Mouse (Mus musculus): Measurements from ENCODE around the gene Foxred1. TPM values are rescaled to one million over a fixed set of nuclear protein-coding genes. Genes with fewer than 3 reads are reported as not detected.

Gene Foxred1
- total RNA-seq (2015) = 12.7 and 13.6 TPM in 2 replicates
- 42.8 and 44.8 TPM in 2 replicates for total RNA-seq (2017)

DNA sequence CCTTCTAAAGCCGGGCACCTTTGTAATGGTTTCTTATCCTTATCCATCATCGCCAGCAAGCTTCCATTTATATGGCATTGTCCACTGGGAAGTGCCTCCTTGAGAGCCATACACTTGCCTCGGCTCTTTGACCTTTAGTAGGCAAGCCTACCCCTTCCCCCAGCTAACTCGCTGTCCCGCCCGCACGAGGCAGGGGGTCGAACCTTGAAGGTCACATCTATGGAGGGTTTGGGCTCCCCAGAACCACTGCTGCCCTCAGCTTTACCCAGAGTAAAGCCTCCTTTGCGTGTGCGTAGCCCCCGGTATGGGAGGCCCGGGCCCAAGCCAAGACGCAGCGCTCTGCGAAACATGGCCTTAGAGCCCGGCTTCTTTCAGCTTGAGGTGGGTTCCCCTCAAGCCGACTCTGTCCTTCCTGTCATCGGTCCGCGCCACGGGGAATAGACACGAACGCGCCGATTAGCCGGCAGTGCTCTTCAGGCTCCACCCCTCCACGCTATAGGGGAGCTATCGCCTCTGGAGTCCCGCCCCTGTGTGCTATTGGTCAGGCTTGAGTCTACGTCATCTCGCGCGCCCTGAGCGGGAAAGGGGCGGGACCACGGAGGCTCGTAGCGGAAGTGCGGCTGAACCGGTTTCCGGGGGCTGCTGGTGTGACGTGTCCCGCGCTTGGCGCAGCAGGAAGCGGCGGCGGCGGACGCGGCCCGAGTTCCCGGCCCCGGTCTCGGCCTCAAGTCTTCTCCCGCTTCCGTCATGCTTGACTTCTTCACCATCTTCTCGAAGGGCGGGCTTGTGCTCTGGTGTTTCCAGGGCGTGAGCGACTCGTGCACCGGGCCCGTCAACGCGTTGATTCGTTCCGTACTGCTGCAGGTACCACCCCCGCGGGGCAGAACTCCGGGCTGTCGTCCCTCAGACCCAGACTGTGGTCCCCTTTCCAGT is at the start of gene Foxred1:
Foxred1 (minus strand) TSS at position 514 of the 933 bp plus-strand sequence.
- peak; percentile 94 for ATAC-seq (replicated peaks; ENCODE audit: poor library complexity)

DNA sequence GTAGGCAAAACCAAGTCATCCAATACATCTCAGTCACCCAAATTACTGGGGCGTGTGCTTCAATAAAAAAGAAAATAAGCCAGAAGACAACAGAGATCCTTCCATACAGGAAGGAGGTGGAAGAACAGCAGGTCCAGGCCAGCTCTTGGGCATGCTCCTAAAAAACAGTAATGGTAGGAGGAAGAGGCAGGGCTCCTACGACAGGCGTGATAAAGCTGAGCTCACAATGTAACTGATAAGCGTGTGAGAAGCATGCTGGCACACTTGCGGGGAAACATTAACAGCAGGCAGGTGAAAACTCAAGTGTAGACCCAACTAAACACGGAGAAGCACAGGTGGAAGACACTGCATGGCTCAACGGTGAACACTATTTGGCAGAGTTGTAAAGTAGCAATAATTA is 46.5 kb upstream of the Foxred1 start:
- ATAC-seq (replicated peaks; ENCODE audit: poor library complexity) = 0 out of 2 replicates have a peak, but pooled peaks have one; percentile 46

DNA sequence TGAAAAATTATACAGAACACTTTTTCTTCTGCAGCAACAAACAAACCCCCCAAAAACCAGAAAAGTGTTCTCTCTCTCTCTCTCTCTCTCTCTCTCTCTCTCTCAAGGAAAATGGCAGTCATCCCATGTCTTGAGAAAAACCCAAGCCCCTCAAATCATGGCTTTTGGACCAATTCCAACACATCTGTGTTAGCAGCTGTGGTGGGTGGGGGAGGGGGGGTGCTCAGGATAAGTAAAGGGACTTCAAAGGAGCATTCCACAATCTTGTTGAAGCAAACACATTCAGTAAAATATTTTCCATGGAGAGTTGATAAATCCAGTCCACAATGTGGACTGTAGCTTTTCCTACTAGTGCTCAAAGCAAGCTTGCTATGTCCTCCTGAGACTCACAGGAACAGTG is 38.6 kb upstream of the Foxred1 start:
- no peak for ATAC-seq (replicated peaks; ENCODE audit: poor library complexity)

DNA sequence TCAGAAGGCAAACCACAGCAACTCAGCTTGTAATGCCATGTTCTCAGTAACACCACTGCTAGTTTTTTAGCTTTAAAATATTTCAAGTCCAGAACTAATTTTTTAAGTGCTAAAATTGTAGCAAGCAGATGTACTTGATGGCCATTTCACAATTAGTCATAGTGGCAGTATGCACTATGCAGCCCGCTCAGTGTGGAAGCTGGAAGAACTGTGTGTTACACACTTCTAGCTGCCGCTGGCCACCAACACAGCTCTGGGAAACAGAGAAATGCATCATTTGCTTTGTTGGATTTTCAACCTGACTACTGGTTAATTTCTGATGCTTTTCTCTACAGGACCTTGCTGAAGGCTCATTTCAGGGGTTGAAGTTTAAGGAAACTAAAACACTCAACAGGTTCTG is 36.5 kb upstream of the Foxred1 start:
- no peak for ATAC-seq (replicated peaks; ENCODE audit: poor library complexity)

DNA sequence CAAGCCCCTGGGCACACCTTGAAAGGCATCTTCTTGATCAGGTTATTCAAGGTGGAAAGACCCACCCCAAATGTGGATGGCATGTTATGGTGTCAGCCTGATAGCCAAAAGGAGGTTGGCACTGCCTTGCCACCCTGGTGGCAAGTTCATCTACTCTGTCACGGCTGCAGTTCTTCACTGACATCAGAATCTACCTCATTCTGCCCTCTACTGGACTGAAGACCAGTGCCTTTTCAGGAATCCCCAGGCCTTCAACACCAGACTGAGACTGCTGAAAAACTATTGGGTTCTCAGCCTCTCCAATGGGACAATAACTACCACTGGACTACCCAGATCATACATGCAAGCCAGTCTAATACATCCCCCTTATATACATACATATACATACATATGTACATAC is 28.9 kb upstream of the Foxred1 start:
- ATAC-seq (replicated peaks; ENCODE audit: poor library complexity) = peak; percentile 31

DNA sequence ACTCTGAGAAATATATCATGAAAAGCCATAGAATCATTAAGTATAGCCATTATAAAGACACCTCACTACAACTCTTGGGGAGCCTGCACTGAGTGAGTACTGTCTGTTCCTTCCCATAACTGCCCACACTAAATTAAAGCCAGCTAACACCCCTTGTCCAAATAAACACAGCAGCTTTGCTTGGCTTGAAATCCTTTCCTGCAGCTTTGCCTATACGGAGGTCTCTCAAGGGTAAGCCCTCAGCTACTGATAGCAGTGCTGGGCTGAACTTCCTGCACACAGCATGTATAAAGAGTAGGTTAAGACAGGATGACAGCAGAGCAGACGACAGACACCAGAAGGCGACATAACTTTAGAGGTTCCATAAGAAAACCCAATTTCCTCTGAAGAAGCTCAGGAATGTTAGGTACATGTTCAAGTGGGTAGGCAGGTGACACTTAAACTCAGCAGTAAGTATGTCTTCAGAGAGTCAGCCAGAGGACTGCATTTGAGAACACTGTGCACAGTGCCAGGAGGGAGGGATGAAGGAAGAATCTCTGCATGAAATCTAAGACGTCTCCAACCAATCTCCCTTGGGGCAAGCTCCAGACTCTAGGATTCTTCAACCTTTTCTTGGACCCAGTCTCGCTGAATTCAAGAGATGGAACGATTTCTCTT is 28.2 kb upstream of the Foxred1 start:
- no peak for ATAC-seq (replicated peaks; ENCODE audit: poor library complexity)

DNA sequence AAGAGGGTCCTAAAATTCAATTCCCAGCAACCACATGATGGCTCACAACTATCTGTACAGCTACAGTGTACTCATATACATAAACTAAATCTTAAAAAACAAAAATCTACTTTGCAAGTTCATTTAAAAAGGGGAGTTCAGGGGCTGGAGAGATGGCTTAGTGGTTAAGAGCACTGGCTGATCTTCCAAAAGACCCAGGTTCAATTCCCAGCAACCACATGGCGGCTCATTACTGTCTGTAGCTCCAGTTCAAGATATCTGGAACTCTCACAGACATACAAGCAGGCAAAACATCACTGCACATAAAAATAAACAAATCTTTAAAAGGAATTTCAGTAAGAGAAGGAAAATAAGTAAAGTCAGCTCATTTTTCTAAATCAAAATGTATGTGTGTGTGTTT is 27.5 kb upstream of the Foxred1 start:
- no peak for ATAC-seq (replicated peaks; ENCODE audit: poor library complexity)

DNA sequence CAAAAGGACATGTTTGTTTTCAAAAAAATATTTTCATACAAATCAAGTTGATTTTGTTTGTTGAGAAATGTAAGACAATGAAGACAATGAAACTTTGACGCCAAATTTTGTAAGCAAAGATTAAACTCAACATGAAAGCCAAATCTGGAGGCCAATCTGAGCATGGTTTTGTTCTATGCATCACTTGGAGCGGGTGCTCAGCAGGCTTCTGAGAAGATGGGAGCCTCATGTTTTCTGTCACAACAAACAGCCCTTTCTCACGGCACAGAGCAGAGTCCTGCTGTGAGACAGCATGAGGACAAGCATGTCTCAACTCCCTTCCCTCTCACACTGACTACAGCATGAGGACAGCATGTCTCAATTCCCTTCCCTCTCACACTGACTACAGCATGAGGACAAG is 25.1 kb upstream of the Foxred1 start:
- no peak for ATAC-seq (replicated peaks; ENCODE audit: poor library complexity)

DNA sequence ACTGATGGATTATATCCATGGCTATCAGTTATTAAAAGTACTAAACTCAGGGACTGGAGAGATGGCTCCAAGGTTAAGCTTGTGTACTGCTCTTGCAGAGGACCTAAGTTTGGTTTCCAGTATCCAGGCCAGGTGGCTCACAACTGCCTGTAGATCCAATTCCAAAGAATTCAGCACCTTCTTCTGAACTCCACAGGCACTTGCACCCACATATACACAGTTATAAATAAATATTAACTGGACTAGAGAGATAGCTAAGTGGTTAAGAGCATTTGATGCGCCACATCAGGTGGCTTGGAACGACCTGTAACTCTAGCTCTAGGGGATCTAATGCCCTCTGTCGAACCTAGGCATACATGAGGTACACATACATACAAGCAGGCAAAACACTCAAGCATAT is 17.8 kb upstream of the Foxred1 start:
- ATAC-seq (replicated peaks; ENCODE audit: poor library complexity) = no peak

DNA sequence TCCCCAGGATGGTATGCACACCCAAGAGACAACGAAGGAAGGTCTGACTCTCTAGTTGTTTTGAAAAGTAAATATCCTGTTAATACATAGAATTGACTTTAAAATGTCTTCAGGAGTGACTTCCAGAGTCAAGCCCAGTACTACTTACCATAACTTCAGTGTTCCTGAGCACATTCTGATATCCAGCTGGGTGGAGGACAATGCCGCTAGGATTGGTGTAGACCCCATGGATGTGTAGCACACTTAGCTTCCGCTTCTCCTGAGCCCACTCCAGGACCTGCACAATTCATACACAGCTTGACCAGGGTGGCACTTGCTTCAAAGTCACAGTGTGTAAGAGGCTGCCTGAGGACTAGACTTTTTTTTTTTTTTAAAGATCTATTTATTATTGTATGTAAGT is 12.6 kb upstream of the Foxred1 start:
- no peak for ATAC-seq (replicated peaks; ENCODE audit: poor library complexity)

DNA sequence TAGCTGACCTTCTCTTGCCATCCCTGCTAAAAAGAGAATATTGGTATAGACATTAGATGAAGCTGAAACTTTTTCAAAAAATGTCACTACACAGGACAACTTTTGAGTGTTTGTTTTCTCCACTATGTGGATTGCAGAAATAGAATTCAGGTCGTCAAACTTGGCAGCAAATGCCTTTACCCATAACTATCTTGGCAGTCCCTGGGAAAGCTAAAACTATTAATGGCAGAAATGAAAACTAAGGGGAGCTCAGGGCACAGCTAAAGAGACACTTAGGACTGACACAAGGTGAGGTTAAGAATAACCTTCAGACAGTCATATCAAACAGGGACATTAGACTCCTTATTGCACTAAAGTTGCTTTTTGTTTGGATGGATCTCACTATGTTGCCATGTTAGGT is 7.1 kb upstream of the Foxred1 start:
- no peak for ATAC-seq (replicated peaks; ENCODE audit: poor library complexity)

DNA sequence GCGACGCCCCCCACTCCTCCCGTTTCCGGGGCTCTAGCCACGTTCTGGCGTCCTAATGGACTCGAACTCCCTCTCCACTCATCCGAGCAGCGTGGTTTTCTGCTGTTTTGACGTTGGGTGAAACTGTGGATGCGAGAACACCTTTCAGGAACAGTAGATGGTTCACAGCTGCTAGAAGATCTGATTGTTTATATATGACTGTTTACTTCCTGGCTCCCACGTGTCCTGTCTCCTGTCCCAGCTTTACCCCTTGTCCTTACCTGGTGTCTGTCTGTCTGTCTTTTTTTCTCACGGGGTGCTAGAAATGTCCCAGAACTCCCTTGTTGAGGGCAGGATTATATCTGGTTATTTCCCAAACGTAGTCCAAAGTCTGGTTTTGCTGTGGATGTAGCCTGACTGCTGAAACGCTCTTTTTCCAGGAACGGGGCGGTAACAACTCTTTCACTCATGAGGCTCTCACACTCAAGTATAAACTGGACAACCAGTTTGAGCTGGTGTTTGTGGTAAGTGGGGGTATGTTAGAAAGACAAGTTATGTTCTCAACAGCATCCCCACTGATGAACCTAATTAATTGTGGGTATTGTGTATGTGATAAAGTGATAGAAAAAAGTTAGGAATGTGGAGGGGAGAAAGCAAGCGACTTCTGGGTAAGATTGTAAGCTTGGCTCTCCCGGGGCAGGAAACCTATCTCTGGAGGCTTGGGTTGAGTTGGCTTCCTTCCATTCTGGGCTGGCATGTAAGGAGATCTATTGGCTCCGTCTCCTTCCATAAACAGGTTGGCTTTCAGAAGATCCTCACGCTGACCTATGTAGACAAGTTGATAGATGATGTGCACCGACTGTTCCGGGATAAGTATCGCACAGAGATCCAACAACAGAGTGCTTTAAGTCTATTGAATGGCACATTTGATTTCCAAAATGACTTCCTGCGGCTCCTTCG is 987 bp upstream of the Foxred1 start:
- ATAC-seq (replicated peaks; ENCODE audit: poor library complexity) = peak; percentile 6; the same call in 1 of the 2 replicates

DNA sequence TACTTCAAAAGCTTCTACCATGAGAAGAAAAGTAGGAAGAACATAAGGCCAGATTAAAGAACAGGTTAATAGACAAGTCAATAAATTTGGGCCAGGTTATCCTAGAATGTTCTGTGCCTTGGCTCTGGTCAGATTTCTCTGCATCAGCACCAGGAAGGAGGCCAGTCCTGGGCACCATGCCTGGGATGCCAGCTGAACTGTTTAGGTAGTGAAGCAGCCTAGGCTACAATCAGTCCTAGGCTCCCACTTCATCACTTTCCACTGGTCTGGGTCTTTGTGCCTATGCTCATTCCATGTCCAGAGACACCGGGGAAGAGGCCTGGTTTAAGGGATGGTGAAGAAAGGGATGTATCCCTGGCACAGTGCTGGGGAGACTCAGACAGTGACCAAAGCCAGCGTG is 6.4 kb downstream of the Foxred1 start:
- no peak for ATAC-seq (replicated peaks; ENCODE audit: poor library complexity)

DNA sequence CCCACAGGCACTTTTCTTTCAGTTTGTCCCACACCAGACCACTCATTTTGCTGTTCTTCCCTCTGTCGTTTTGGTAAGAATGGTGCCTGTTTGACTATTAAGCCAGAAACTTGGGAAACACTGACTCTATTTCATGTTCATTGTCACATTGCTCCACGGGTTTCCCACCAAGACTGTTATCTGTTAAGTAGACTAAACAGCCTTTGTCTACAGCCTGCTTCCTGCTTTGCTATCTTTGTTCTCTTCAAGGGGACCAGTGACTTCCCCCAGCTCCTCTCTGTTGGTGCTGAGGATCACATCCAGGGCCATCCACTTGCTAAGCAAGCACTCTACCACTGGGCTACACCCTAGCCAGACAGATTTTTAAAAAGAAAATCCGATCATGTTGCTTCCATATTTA is 7.3 kb downstream of the Foxred1 start:
- ATAC-seq (replicated peaks; ENCODE audit: poor library complexity) = no peak

DNA sequence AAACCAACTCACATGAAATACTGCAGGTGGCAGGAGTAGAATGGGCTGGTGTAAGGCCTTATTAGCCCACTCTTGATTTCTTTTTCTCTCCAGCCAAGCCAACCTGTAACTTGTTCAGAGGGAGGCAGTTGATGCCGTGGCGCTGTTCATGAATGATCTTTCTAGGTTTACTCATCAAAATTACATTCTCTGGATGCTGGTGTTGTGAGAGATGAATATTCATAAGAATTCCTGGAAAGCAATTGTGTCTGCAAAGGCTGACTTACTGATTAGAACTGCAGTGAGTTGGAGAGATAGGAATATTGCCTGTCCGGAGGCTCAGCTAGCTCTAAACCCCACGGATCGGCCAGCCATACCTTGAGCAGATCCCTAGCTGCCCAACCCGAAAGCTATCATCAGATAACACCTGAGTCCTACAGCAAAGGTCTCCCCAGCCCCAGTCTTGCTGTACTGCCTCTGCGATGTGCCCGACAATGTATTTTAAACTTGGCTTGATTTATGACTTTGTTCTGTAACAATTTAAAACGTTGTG is 10.3 kb downstream of the Foxred1 start:
- peak; percentile 10; the same call in 1 of the 2 replicates for ATAC-seq (replicated peaks; ENCODE audit: poor library complexity)

DNA sequence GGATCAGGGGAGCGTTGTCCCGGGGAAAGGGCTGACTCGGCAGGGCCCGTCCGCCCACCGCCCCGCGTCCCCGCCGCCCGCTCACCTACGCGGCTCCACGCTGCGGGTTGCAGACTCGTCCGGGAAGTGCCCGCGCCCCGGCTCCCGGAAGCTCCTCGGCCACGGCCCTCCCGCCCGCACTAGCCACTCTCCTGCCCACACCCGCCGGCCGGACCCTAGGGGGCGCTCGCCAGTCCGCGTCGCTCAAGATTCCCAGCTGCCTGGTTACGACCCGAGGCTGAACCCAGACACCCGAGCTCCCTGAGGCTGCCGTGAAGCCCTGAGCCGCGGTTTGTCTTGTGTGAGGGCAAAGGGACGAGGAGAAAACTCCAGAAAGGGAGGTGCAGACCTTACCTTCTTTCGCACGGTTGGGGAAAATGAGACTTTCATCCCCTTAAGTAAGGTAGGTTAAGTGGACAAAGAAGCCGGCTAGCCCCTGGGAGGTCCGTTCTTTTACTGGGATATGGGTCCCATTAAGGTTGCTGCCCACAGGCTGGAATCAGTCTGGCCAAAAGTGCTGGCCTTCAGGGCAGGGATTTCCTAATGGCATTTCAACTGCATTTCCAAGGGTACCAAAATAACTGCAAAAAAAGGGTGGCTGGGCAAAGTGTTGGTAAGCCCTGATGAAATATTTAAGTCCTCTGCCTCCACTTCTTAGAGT is 10.9 kb downstream of the Foxred1 start, which contains the start of the genes Srpr and Tirap:
Srpr (plus strand) TSS at position 404 of the 700 bp plus-strand sequence.
Tirap (minus strand) TSS at position 520 of the 700 bp plus-strand sequence.
- ATAC-seq (replicated peaks; ENCODE audit: poor library complexity) = peak; percentile 96

DNA sequence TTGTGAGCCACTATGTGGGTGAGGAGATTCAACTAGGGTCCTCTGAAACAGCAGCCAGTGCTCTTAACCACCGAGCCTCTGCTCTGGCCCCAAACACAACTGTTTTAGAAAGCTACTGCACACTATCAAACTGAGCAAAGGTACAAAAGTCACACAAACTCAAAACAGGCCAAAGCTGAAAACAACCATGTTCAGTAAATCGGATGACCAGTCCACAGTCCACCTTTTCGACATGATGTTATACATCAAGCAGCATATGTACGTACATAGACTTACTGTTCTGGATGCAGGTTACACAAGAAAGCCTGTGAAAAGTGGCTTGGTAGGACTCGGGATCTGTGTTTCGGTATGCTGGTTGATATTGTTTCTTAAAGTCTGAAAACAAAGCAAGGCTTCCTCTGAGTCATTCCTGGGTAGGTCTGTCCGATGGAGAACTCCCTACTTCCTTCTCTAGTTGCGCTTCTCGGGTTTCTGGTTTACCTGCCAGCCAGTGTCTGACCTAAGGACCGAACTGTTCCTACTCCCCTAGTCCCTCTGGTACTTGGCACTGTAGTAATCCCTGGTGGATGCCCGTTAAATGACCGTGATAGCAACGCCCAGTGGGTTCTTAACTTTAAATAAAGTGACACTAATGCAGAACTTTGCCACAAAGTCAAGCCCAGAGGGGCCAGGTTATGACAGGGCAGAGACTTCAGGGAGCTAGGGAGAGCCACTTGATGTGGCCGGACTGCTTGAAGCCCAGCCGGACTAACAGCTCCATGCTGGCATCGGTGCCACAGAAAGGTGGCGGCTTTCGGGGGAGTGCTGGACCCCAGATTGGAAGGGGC is 11.7 kb downstream of the Foxred1 start:
- ATAC-seq (replicated peaks; ENCODE audit: poor library complexity) = peak; percentile 29

DNA sequence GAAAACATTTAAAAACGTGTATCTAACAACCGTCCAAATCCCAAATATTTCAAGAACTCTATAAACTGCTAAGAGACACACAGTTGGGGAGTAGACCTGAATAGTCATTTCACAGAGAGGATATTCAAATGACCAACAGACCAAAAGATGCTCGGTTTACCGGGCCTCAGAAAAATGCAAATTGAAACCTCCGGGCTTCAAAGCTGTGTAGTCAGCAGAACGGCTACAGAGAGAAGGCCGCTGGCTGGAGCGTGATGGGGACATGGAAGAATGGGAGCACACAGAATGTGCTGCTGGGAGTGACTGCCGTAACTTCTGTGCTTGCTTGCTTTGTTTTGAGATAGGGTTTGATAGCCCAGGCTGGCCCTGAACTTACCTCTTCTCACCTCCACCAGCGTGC is 12.5 kb downstream of the Foxred1 start:
- ATAC-seq (replicated peaks; ENCODE audit: poor library complexity) = no peak

DNA sequence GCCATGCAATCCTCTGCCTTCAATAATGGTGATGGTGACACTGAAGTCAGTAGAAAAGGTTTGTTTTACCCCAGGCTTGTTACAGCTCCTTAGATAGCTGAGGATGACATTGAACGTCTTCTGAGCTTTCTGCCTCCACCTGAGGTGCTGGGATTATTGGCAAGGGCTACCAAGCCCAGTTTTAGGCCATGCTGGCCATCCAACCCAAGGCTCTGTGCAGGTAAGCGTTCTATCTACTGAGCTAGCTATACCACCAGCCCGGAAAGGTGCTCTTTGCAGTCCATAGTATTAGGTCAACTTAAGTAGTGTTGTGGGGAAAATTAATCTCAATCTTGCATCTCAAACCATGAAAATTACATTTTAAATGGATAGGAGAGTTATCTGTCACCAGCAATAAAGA is 13.2 kb downstream of the Foxred1 start:
- ATAC-seq (replicated peaks; ENCODE audit: poor library complexity) = no peak

Data from megakaryocyte progenitor cell, adult 5-6 weeks (primary cell).